Mouse (Mus musculus) mature B cell (primary cell): ENCODE results near the gene Kcnn1.

Experiments
- in situ Hi-C: fragments of 300-500 bp; cut with MboI; formaldehyde crosslinking; loops from 2 replicates; pipeline ENCODE4 v1.14.3; 2019

Kcnn1 gene

GRCm38 (mm10) chr8:70868559-70869198 lies 5.6 kb upstream of the Kcnn1 start:
- in situ Hi-C loops, result no loop called here

- in situ Hi-C loops, result no loop called here
Observed at GRCm38 (mm10) chr8:70866566-70866965, 3.5 kb upstream of the Kcnn1 start.

- in situ Hi-C loops, result no loop called here
Observed at GRCm38 (mm10) chr8:70866001-70866520, 3.0 kb upstream of the Kcnn1 start.

- in situ Hi-C loops, result no loop called here
Observed at GRCm38 (mm10) chr8:70865350-70866000, 2.4 kb upstream of the Kcnn1 start.

GRCm38 (mm10) chr8:70864712-70865221 lies 1.7 kb upstream of the Kcnn1 start:
- in situ Hi-C loops, result no loop called here

GRCm38 (mm10) chr8:70863956-70864711 lies 1.1 kb upstream of the Kcnn1 start:
- in situ Hi-C loops, result no loop called here

- in situ Hi-C loops, result no loop called here
Observed at GRCm38 (mm10) chr8:70857516-70857915, 5.5 kb downstream of the Kcnn1 start.

- in situ Hi-C loops, result no loop called here
Observed at GRCm38 (mm10) chr8:70856541-70857197, 6.4 kb downstream of the Kcnn1 start.

- in situ Hi-C loops, result no loop called here
Observed at GRCm38 (mm10) chr8:70856028-70856427, 7.0 kb downstream of the Kcnn1 start.

GRCm38 (mm10) chr8:70853863-70854262 lies 9.2 kb downstream of the Kcnn1 start:
- in situ Hi-C loops, result no loop called here

- in situ Hi-C loops, result no loop called here
Observed at GRCm38 (mm10) chr8:70852595-70853231, 10.3 kb downstream of the Kcnn1 start.

GRCm38 (mm10) chr8:70851837-70852236 lies 11.2 kb downstream of the Kcnn1 start:
- in situ Hi-C loops, result no loop called here

GRCm38 (mm10) chr8:70850947-70851346 lies 12.1 kb downstream of the Kcnn1 start:
- in situ Hi-C loops, result no loop called here

GRCm38 (mm10) chr8:70850132-70850845 lies 12.8 kb downstream of the Kcnn1 start:
- in situ Hi-C loops, result no loop called here

- in situ Hi-C loops, result loop anchor here (10.0 kb wide), 1 partner anchor 135 kb away; the partner anchor contains the start of gene Gm3336
Observed at GRCm38 (mm10) chr8:70849333-70849990, 13.6 kb downstream of the Kcnn1 start.

- in situ Hi-C loops, result loop anchor here (10.0 kb wide), 1 partner anchor 132 kb away; the partner anchor contains the start of gene Gm3336
Observed at GRCm38 (mm10) chr8:70846371-70847154, 16.5 kb downstream of the Kcnn1 start.

GRCm38 (mm10) chr8:70845108-70845507 lies 17.9 kb downstream of the Kcnn1 start:
- in situ Hi-C loops, result loop anchor here (10.0 kb wide), 1 partner anchor 130 kb away; the partner anchor contains the start of gene Gm3336

- in situ Hi-C loops, result loop anchor here (10.0 kb wide), 1 partner anchor 130 kb away; the partner anchor contains the start of gene Gm3336
Observed at GRCm38 (mm10) chr8:70844523-70844922, 18.5 kb downstream of the Kcnn1 start.

GRCm38 (mm10) chr8:70843941-70844340 lies 19.1 kb downstream of the Kcnn1 start:
- in situ Hi-C loops, result loop anchor here (10.0 kb wide), 1 partner anchor 129 kb away; the partner anchor contains the start of gene Gm3336
